Mouse (Mus musculus): ENCODE measurements around the gene Litaf. TPM values are rescaled to one million over a fixed set of nuclear protein-coding genes. Genes with fewer than 3 reads are reported as not detected.

Gene Litaf
- total RNA-seq (2014; rRNA removed) (23.9 and 31.6 TPM in 2 replicates), polyA plus RNA-seq (2015; fragmentation: Nextera tagmentation; extraction: Ambion mirVana) (28.2 and 31.1 TPM in 2 replicates)

DNA sequence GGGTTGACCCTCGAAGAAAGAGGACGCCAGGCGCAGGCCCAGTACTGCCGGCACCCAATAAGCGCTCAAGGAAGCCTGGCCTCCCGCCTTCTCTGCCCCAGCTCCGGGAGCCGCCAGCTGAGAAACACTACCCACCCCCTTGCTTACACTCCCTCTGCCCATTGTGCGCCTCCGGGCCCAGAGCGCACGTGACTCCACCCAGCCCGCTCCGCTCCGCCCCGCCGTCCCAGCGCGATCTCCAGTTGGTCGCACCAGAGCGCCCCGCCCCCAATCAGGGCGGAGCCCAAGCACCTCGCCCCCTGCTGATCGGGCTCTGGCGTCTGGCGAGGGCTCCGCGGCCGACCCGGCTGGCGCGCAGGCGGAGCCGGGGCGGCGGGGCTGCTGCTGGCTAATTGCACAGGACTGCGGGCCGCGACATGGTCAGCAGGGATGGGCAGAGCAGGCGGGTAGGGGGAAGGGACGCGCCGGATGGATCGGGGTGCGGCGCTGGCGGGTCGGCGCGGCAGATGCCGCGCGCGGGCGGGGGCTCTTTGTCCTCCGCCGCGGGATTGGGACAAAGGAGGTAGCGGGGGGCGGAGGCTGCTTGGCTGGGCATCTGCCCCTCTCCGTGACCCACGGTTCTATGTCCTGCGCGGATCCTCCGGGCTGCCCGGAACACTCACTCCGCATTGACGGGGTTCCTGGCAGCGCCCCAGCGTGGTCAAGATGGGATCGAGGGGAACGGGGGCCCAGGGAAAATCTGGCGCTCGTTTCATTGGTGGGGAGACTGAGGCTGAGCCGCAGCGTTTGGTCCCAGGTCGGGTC is at the start of gene Litaf:
Gene Litaf (minus strand): TSS at position 129 of the 804 bp plus-strand sequence.
- H3K27ac ChIP-seq: peak within 1 kb of the TSS; percentile 98
- peak within 1 kb of the TSS; percentile 87 for H3K4me3 ChIP-seq (ENCODE audit: low read length)
- peak within 1 kb of the TSS; percentile 89 for H3K4me2 ChIP-seq (ENCODE audit: low read depth, low read length)
- DNase-seq (ENCODE audit: low spot score): peak; percentile 100
- WGBS: 1% methylated on average over 77 of the region's 78 CpGs
- peak; percentile 36 for TF ChIP-seq CTCF (IDR thresholded peaks at IDR 0.05; ENCODE audit: low read depth)
- peaks cover 40% of the 10 kb centered on the region for H3K4me1 ChIP-seq (ENCODE audit: insufficient read depth, low read length)
- H3K9me3 ChIP-seq (ENCODE audit: low read length): no peaks in the 10 kb centered on the region
- no peaks in the 10 kb centered on the region for H3K36me3 ChIP-seq (ENCODE audit: insufficient read depth, low read length)
- H3K27me3 ChIP-seq (ENCODE audit: insufficient read depth, low read length): no peaks in the 10 kb centered on the region
- H3K9ac ChIP-seq (replicated peaks; ENCODE audit: low read length): peak within 1 kb of the TSS; percentile 95
- ATAC-seq: peak; percentile 98

DNA sequence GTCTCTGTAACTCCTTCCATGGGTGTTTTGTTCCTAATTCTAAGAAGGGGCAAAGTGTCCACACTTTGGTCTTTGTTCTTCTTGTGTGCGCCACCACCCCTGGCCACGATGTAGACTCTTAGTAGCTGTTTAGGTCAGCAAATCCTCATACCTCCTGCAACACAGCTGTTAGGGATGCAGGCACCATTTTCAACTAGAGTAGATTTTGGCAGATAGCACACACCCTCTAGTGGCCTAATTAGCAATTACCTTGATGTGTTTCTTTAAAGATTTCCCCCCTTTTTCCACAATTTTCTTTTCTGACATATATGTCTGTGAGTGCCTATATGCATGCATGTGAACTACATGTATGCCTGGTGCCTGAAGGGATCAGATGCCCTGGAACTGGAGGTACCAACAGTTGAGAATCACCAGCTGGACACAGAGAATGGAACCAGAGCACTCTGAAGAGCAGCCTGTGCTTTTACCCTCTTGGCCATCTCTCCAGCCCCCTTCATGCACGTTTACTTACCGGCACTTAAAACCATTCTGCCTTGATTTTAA is 43.3 kb upstream of the Litaf start:
- peak; percentile 72 for DNase-seq (ENCODE audit: low spot score)
- peak; percentile 79 for TF ChIP-seq CTCF (IDR thresholded peaks at IDR 0.05; ENCODE audit: low read depth)

DNA sequence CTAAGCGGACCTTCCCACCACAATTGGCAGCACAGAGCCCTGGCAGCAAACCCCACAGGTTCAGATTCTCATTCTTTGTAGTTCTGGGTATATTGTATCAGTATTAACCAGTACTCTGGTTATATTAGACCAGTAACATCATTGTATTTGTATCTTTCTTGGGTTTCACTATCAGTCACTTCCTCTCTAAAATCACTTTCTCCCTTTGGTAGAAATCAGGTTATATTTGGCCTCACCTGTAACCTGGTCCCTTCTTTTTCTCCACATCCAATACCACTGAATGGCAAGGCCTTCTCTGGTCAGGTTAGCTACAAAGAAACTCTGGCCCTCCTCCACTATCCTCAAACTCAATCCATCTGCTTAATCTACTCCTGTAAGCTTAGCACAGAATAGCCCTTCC is 38.9 kb upstream of the Litaf start:
- ATAC-seq: no peak
- no peak overlapping the region for H3K9ac ChIP-seq (replicated peaks; ENCODE audit: low read length)
- no peaks in the 10 kb centered on the region for H3K9me3 ChIP-seq (ENCODE audit: low read length)
- peaks cover 5% of the 10 kb centered on the region; the same call in 1 of the 2 replicates for H3K36me3 ChIP-seq (ENCODE audit: insufficient read depth, low read length)
- H3K27ac ChIP-seq: no peak overlapping the region
- no peaks in the 10 kb centered on the region for H3K27me3 ChIP-seq (ENCODE audit: insufficient read depth, low read length)
- no peaks in the 10 kb centered on the region for H3K4me1 ChIP-seq (ENCODE audit: insufficient read depth, low read length)
- H3K4me2 ChIP-seq (ENCODE audit: low read depth, low read length): no peak overlapping the region
- TF ChIP-seq CTCF (IDR thresholded peaks at IDR 0.05; ENCODE audit: low read depth): no peak
- WGBS: 67% methylated on average over 1 of the region's 1 CpGs
- DNase-seq (ENCODE audit: low spot score): no peak
- no peak overlapping the region for H3K4me3 ChIP-seq (ENCODE audit: low read length)

More for the DNA sequence above, 43.3 kb upstream of the Litaf start:
- Histone ChIP-seq H3K27me3 (ENCODE audit: insufficient read depth, low read length) (no peaks in the 10 kb centered on the region), H3K4me1 (ENCODE audit: insufficient read depth, low read length) (no peaks in the 10 kb centered on the region), H3K36me3 (ENCODE audit: insufficient read depth, low read length) (no peaks in the 10 kb centered on the region), H3K9ac (replicated peaks; ENCODE audit: low read length) (no peak overlapping the region), H3K4me3 (ENCODE audit: low read length) (no peak overlapping the region), H3K4me2 (ENCODE audit: low read depth, low read length) (no peak overlapping the region), H3K27ac (no peak overlapping the region), H3K9me3 (ENCODE audit: low read length) (no peaks in the 10 kb centered on the region)
- 0 out of 2 replicates have a peak, but pooled peaks have one; percentile 47 for ATAC-seq
- WGBS: 69% methylated on average over 4 of the region's 4 CpGs

DNA sequence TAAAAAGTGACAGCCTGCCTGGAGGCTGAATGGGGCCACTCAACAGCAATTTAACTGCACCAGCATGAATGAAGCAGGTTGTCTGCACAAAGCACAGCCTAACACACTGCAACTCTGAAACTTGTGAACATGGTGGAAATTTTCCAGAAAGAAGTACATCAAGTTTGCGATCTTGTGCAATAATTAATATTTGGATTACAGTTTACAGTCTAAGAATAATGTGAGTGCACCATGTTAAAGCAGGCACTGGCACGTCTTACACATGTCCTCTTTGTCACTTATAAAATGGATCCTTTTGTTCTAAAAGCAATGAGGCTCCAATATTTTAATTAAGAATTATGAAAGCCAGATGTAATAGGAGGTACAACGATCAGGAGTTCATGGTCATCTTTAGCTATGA is 31.3 kb upstream of the Litaf start:
- ATAC-seq (no peak), DNase-seq (ENCODE audit: low spot score) (no peak)
- H3K9ac ChIP-seq (replicated peaks; ENCODE audit: low read length): no peak overlapping the region
- H3K36me3 ChIP-seq (ENCODE audit: insufficient read depth, low read length): no peaks in the 10 kb centered on the region; the same call in 1 of the 2 replicates
- no peaks in the 10 kb centered on the region for H3K27me3 ChIP-seq (ENCODE audit: insufficient read depth, low read length)
- H3K9me3 ChIP-seq (ENCODE audit: low read length): no peaks in the 10 kb centered on the region
- no peak for TF ChIP-seq CTCF (IDR thresholded peaks at IDR 0.05; ENCODE audit: low read depth)
- no peak overlapping the region for H3K27ac ChIP-seq
- WGBS: 76% methylated on average over 3 of the region's 3 CpGs
- no peaks in the 10 kb centered on the region for H3K4me1 ChIP-seq (ENCODE audit: insufficient read depth, low read length)
- no peak overlapping the region for H3K4me2 ChIP-seq (ENCODE audit: low read depth, low read length)
- no peak overlapping the region for H3K4me3 ChIP-seq (ENCODE audit: low read length)

DNA sequence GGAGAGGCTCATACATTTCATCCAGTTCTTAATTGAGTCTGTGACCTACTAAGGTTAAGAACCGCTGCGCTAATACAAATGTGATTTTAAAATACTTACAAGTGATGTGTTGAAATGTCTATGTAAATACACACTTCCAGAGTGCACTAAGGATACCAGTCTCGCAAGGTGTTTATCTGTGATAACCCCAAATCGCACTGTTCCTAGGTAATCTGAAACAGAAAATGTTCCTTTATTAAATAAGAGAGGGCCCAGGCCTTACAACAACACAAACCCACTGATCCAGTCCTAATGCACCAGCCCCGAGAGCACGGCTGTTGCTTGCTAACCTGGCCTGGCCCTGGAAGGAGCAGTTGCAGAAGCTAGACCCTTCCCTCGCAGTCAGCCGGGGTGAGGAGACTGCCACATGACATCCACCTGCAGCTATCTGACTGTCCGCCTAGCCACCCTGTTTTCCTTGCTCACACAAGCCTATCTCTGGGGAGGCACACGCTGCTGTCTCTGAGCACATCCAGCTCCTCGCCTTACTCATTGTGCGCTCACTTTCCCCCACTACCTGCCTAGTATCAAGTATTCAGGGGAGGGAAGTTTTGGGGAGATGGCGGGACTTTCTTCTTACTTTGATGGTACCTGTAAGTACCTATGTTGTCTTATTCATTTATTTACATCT is 27.9 kb upstream of the Litaf start:
- DNase-seq (ENCODE audit: low spot score): no peak
- no peak overlapping the region for H3K4me2 ChIP-seq (ENCODE audit: low read depth, low read length)
- H3K27me3 ChIP-seq (ENCODE audit: insufficient read depth, low read length): no peaks in the 10 kb centered on the region
- H3K4me3 ChIP-seq (ENCODE audit: low read length): no peak overlapping the region
- no peak overlapping the region for H3K9ac ChIP-seq (replicated peaks; ENCODE audit: low read length)
- ATAC-seq: no peak
- peaks cover 12% of the 10 kb centered on the region for H3K36me3 ChIP-seq (ENCODE audit: insufficient read depth, low read length)
- WGBS: 92% methylated on average over 13 of the region's 13 CpGs
- no peaks in the 10 kb centered on the region for H3K9me3 ChIP-seq (ENCODE audit: low read length)
- H3K27ac ChIP-seq: no peak overlapping the region
- no peak for TF ChIP-seq CTCF (IDR thresholded peaks at IDR 0.05; ENCODE audit: low read depth)
- no peaks in the 10 kb centered on the region for H3K4me1 ChIP-seq (ENCODE audit: insufficient read depth, low read length)

DNA sequence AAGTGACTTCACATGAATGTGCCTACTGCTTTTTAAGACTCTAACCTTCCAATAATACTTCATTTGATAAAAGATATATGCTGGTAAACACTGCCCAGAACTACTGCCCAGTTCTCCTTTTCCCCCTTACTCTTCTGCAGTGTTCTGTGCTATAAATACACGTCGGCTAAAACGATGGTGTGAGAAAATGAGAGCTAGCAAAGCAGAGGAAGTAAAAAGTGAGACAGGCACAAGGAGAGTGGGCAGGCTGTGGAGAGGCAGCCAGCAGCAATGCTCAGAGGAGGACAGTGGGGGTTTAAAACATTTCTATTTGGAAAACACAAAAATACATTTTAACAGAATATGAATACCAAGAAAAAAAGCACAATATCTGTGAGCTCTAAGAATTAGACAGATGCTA is 26.6 kb upstream of the Litaf start:
- no peak for DNase-seq (ENCODE audit: low spot score)
- 81% methylated on average over 3 of the region's 3 CpGs for whole genome bisulfite sequencing

More for the DNA sequence above, 26.6 kb upstream of the Litaf start:
- no peak overlapping the region for H3K27ac ChIP-seq
- peaks cover 21% of the 10 kb centered on the region for H3K36me3 ChIP-seq (ENCODE audit: insufficient read depth, low read length)
- H3K9ac ChIP-seq (replicated peaks; ENCODE audit: low read length): no peak overlapping the region
- ATAC-seq: no peak
- H3K4me3 ChIP-seq (ENCODE audit: low read length): no peak overlapping the region
- no peaks in the 10 kb centered on the region; the same call in 1 of the 2 replicates for H3K4me1 ChIP-seq (ENCODE audit: insufficient read depth, low read length)
- no peaks in the 10 kb centered on the region for H3K27me3 ChIP-seq (ENCODE audit: insufficient read depth, low read length)
- H3K4me2 ChIP-seq (ENCODE audit: low read depth, low read length): no peak overlapping the region
- TF ChIP-seq CTCF (IDR thresholded peaks at IDR 0.05; ENCODE audit: low read depth): no peak
- no peaks in the 10 kb centered on the region for H3K9me3 ChIP-seq (ENCODE audit: low read length)

Data from hindbrain, postnatal 0 days (tissue).